Mouse (Mus musculus): ENCODE measurements around the gene Ppp3ca. TPM values are rescaled to one million over a fixed set of nuclear protein-coding genes. Genes with fewer than 3 reads are reported as not detected.

The Ppp3ca gene
- total and polyA plus RNA-seq, 3 experiments, result 63.4 to 143 (median 130) TPM

DNA sequence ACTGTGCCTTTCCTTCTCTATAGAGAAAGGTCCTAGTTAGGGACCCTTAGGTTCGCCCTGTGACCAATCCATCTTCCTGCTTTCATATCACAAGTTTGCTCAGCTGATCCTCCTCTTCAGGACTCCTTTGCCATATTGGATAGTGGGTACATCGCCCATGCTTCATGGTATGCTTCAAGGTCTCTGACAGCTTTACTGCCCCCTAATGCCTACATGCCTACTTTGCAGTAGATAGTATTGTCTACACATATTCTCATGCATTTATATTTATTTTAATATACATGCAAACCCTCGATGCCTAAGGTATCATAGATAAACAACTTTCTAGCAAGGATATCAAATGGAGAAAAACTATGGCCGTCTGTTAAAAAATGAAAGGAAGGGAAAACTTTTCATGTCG, 193.2 kb downstream of the Ppp3ca start:
- H3K9me3 ChIP-seq (replicated peaks; ENCODE audit: low read length), result peaks cover 8% of the 10 kb centered on the region
- no peak overlapping the region for H3K4me2 ChIP-seq (ENCODE audit: insufficient read depth, low read depth, poor library complexity, severe bottlenecking)
- H3K4me1 ChIP-seq (ENCODE audit: control insufficient read depth in 1 of 2, insufficient read depth in 2 of 2), result peaks cover 11 to 59% of the 10 kb centered on the region in 2 experiments
- no peaks in the 10 kb centered on the region for H3K27me3 ChIP-seq (replicated peaks)
- no peak overlapping the region for H3K4me3 ChIP-seq (replicated peaks in 1 of 3; ENCODE audit: low read depth in 2 of 3, low read length in 2 of 3, poor library complexity in 1 of 3)
- H3K36me3 ChIP-seq (replicated peaks in 1 of 2; ENCODE audit: control insufficient read depth in 1 of 2, insufficient read depth in 1 of 2, low read length in 1 of 2), result peaks cover 0 to 27% of the 10 kb centered on the region in 2 experiments
- H3K9ac ChIP-seq (ENCODE audit: insufficient read depth, low read depth), result no peak overlapping the region
- dilution Hi-C loops (cut with MboI; ENCODE audit: extremely low pct_ligation_motif_present, extremely low pct_unique_long_range_greater_than_20kb, low sequenced_read_pairs) (no loop called here), in situ Hi-C loops (cut with MboI; ENCODE audit: low pct_ligation_motif_present, low pct_unique_long_range_greater_than_20kb, low sequenced_read_pairs) (no loop called here)
- peaks cover 10% of the 10 kb centered on the region for H3K79me2 ChIP-seq (replicated peaks; ENCODE audit: control insufficient read depth, extremely low read depth, insufficient read depth, poor library complexity, severe bottlenecking)
- TF ChIP-seq RAD21 (IDR thresholded peaks at IDR 0.05; ENCODE audit: low read depth, low read length) (peak; percentile 60), SMC3 (IDR thresholded peaks at IDR 0.05; ENCODE audit: low read depth, low read length) (peak; percentile 57), TBP (conservative IDR thresholded peaks at IDR 0.05; ENCODE audit: low read depth, low read length) (no peak), CTCF (conservative IDR thresholded peaks at IDR 0.05 in 1 of 2, IDR thresholded peaks at IDR 0.05 in 1 of 2; ENCODE audit: low read depth in 2 of 2, low read length in 2 of 2) (peak in 1 of 2 experiments; percentile 63; a peak in 2 of 4 replicates)
- H3K27ac ChIP-seq (ENCODE audit: insufficient read depth, low read depth), result no peak overlapping the region
- no peak for DNase-seq (ENCODE audit: extremely low read depth)

DNA sequence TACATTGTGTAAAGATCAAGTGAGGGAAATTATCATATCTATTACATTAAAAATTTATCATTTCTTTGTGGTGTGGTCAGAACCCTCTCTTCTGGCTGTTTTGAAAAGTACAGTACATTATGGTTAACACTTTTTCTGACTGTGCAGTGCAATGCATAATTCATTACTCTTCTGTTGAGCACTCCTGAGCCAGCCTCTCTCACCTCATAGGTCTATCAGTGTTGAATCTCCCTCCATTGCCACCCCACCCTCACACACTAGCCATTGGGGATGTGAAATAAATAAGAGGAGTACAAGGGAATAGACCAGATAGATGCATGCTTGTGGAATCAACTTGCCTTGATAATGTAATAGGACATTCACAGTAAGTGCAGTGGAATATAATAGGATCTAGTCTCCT, 194.4 kb downstream of the Ppp3ca start:
- H3K36me3 ChIP-seq (replicated peaks in 1 of 2; ENCODE audit: control insufficient read depth in 1 of 2, insufficient read depth in 1 of 2, low read length in 1 of 2), result peaks cover 5 to 33% of the 10 kb centered on the region in 2 experiments
- no peak overlapping the region for H3K27ac ChIP-seq (ENCODE audit: insufficient read depth, low read depth)
- in situ Hi-C loops (cut with MboI; ENCODE audit: low pct_ligation_motif_present, low pct_unique_long_range_greater_than_20kb, low sequenced_read_pairs), result no loop called here
- dilution Hi-C loops (cut with MboI; ENCODE audit: extremely low pct_ligation_motif_present, extremely low pct_unique_long_range_greater_than_20kb, low sequenced_read_pairs), result no loop called here
- no peak overlapping the region for H3K9ac ChIP-seq (ENCODE audit: insufficient read depth, low read depth)
- TF ChIP-seq RAD21 (IDR thresholded peaks at IDR 0.05; ENCODE audit: low read depth, low read length), result no peak
- TF ChIP-seq ZMIZ1 (IDR thresholded peaks at IDR 0.05; ENCODE audit: low read depth, low read length), result no peak
- TF ChIP-seq EP300 (IDR thresholded peaks at IDR 0.05; ENCODE audit: low read length), result no peak
- no peak for TF ChIP-seq CTCF (conservative IDR thresholded peaks at IDR 0.05 in 1 of 2, IDR thresholded peaks at IDR 0.05 in 1 of 2; ENCODE audit: low read depth in 2 of 2, low read length in 2 of 2)
- no peak for TF ChIP-seq PAX5 (IDR thresholded peaks at IDR 0.05; ENCODE audit: low read length)
- no peak for TF ChIP-seq JUN (IDR thresholded peaks at IDR 0.05; ENCODE audit: insufficient read depth, low read depth, low read length)
- no peak overlapping the region for H3K4me3 ChIP-seq (replicated peaks in 1 of 3; ENCODE audit: low read depth in 2 of 3, low read length in 2 of 3, poor library complexity in 1 of 3)
- peaks cover 11 to 67% of the 10 kb centered on the region in 2 experiments for H3K4me1 ChIP-seq (ENCODE audit: control insufficient read depth in 1 of 2, insufficient read depth in 2 of 2)
- no peaks in the 10 kb centered on the region for H3K27me3 ChIP-seq (replicated peaks)
- no peak for DNase-seq (ENCODE audit: extremely low read depth)
- no peak overlapping the region for H3K4me2 ChIP-seq (ENCODE audit: insufficient read depth, low read depth, poor library complexity, severe bottlenecking)
- H3K9me3 ChIP-seq (replicated peaks; ENCODE audit: low read length), result peaks cover 8% of the 10 kb centered on the region
- peaks cover 10% of the 10 kb centered on the region for H3K79me2 ChIP-seq (replicated peaks; ENCODE audit: control insufficient read depth, extremely low read depth, insufficient read depth, poor library complexity, severe bottlenecking)

DNA sequence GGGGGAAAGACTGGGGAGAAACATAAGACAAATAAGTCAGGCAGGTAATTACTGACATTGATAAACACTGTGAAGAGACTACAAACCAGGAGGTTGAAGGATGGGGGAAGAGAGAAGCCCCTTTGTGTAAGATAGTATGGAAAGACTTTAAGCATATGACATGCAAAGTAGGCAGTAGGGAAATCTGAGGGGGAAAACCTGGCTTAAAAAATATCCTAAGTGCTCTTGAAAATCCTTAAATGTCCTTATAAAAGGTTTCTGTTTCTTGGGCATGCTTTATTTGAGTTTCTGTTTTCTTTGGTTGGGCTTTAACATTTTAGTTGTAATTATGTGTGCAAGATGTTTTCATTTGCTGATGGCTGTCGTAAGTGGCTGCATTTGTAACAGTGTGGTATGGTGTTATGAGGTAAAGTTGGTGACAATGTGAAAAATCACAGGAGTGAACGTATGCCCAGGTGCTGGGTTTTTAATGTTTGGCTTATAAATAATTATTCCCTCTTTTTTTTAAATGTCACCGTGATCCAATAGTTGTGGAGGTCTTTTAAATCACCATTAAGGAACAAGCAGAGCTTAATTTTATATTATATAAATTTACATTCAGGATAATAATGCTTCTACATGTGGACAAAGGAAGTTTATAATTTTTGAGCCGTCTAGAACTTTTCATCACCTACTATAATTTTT, 195.4 kb downstream of the Ppp3ca start:
- peaks cover 11 to 69% of the 10 kb centered on the region in 2 experiments for H3K4me1 ChIP-seq (ENCODE audit: control insufficient read depth in 1 of 2, insufficient read depth in 2 of 2)
- H3K36me3 ChIP-seq (replicated peaks in 1 of 2; ENCODE audit: control insufficient read depth in 1 of 2, insufficient read depth in 1 of 2, low read length in 1 of 2), result peaks cover 6 to 31% of the 10 kb centered on the region in 2 experiments
- H3K9ac ChIP-seq (ENCODE audit: insufficient read depth, low read depth), result no peak overlapping the region
- peak; percentile 50 for DNase-seq (ENCODE audit: extremely low read depth)
- no peaks in the 10 kb centered on the region for H3K9me3 ChIP-seq (replicated peaks; ENCODE audit: low read length)
- H3K27me3 ChIP-seq (replicated peaks), result no peaks in the 10 kb centered on the region
- in situ Hi-C loops (cut with MboI; ENCODE audit: low pct_ligation_motif_present, low pct_unique_long_range_greater_than_20kb, low sequenced_read_pairs) (no loop called here), dilution Hi-C loops (cut with MboI; ENCODE audit: extremely low pct_ligation_motif_present, extremely low pct_unique_long_range_greater_than_20kb, low sequenced_read_pairs) (no loop called here)
- peaks cover 10% of the 10 kb centered on the region for H3K79me2 ChIP-seq (replicated peaks; ENCODE audit: control insufficient read depth, extremely low read depth, insufficient read depth, poor library complexity, severe bottlenecking)
- H3K27ac ChIP-seq (ENCODE audit: insufficient read depth, low read depth), result no peak overlapping the region
- H3K4me2 ChIP-seq (ENCODE audit: insufficient read depth, low read depth, poor library complexity, severe bottlenecking), result peak overlapping the region; percentile 1; the same call in 1 of the 2 replicates
- TF ChIP-seq RCOR1 (conservative IDR thresholded peaks at IDR 0.05; ENCODE audit: low read depth, low read length) (0 out of 2 replicates have a peak, but pooled peaks have one; percentile 57), MAFK (IDR thresholded peaks at IDR 0.05; ENCODE audit: insufficient replicate concordance, low read length) (no peak), MAZ (IDR thresholded peaks at IDR 0.05; ENCODE audit: low read depth, low read length) (peak; percentile 77; the same call in 1 of the 2 replicates), IRF4 (IDR thresholded peaks at IDR 0.05; ENCODE audit: low read depth, low read length) (0 out of 2 replicates have a peak, but pooled peaks have one; percentile 49), ZNF384 (IDR thresholded peaks at IDR 0.05; ENCODE audit: low read depth, low read length) (peak; percentile 47; the same call in 1 of the 2 replicates), UBTF (IDR thresholded peaks at IDR 0.05; ENCODE audit: low read depth, low read length) (no peak), SIN3A (IDR thresholded peaks at IDR 0.05; ENCODE audit: low read length) (peak; percentile 65), CHD2 (IDR thresholded peaks at IDR 0.05; ENCODE audit: low read length) (no peak), MYC (IDR thresholded peaks at IDR 0.05; ENCODE audit: low read depth, low read length) (peak; percentile 47; the same call in 1 of the 2 replicates), POLR2A (IDR thresholded peaks at IDR 0.05; ENCODE audit: low read depth, low read length) (no peak), MEF2A (IDR thresholded peaks at IDR 0.05; ENCODE audit: borderline replicate concordance, low read depth, low read length) (peak; percentile 11; the same call in 1 of the 2 replicates), BHLHE40 (IDR thresholded peaks at IDR 0.05; ENCODE audit: low read depth, low read length) (0 out of 2 replicates have a peak, but pooled peaks have one; percentile 3), MAX (IDR thresholded peaks at IDR 0.05; ENCODE audit: low read length) (0 out of 2 replicates have a peak, but pooled peaks have one; percentile 32), EP300 (IDR thresholded peaks at IDR 0.05; ENCODE audit: low read length) (peak; percentile 70)
- no peak overlapping the region for H3K4me3 ChIP-seq (replicated peaks in 1 of 3; ENCODE audit: low read depth in 2 of 3, low read length in 2 of 3, poor library complexity in 1 of 3)

Data from CH12.LX (cell line).